Mouse (Mus musculus): ENCODE results near the gene Rac3. TPM values are rescaled to one million over a fixed set of nuclear protein-coding genes. Genes with fewer than 3 reads are reported as not detected.
"Not testable (repeated sequence)": the region's sequence is repeated elsewhere in the genome, so short reads cannot be mapped to it uniquely, and the experiment has no call there.

Rac3 gene
- total RNA-seq (2014; rRNA removed) (766 and 788 TPM in 2 replicates), polyA plus RNA-seq (2015; fragmentation: Nextera tagmentation; extraction: Ambion mirVana) (808 and 853 TPM in 2 replicates)

DNA sequence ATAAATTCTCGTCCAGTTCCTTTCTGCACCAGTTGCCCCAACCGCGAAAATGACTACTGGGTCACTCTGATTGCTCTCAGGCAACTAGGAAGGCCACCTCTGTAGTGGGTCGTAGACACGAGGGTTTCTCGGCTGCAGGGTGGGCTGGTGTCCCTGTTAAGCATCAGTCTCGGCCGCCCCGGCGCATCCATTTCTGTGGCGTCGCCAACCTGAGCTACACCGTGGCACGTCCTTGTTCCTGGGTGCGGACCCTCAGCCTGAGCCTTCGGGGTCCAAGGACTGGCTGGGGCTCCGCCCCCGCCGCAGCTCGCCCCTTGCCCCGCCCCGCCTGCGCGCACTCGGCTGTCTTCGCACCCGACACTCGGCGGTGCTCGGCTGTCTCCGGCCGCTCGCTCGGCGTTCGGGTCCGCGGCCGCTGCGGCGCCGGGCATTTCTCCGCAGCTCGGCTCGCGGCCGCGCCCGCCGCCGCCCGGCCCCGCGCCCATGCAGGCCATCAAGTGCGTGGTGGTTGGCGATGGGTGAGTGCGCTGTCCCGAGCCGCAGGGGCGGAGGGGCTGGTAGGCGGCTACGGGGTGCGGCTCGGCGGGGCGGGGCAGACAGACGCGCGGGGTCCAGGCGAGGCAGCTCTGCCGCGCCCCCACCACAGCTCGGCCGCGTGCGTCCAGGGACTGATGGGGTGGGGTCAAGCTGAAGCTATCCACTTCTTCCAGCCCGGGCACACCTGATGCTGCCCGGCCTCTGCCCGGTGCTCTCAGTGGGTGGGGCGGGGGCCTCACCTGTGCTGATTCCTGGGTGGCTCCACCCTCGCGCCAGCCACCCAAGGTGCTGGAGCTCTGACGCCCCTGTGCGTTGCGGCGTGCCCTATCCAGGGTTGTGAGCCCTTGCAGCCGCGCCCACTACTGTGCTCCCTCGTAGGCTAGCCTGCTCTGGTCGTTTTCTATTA lies at the start of gene Rac3:
Gene Rac3 (plus strand): TSS at position 347 of the 943 bp plus-strand sequence.
- DNase-seq (ENCODE audit: low spot score) (peak; percentile 85), ATAC-seq (ENCODE audit: low FRiP score) (peak; percentile 87)
- Histone ChIP-seq H3K4me1 (ENCODE audit: insufficient read depth, low read length) (peaks cover 8% of the 10 kb centered on the region; the same call in 1 of the 2 replicates), H3K27me3 (ENCODE audit: insufficient read depth, low read length) (no peaks in the 10 kb centered on the region), H3K27ac (ENCODE audit: low read depth, low read length) (peak within 1 kb of the TSS; percentile 65), H3K9me3 (ENCODE audit: low read length) (no peaks in the 10 kb centered on the region), H3K4me3 (ENCODE audit: low read depth, low read length) (peak within 1 kb of the TSS; percentile 79), H3K36me3 (ENCODE audit: insufficient read depth, low read length) (peaks cover 31% of the 10 kb centered on the region), H3K4me2 (ENCODE audit: low read depth, low read length, poor library complexity, severe bottlenecking) (peak within 1 kb of the TSS; percentile 91), H3K9ac (replicated peaks; ENCODE audit: low read length, poor library complexity, severe bottlenecking) (peak within 1 kb of the TSS; percentile 93)
- under 1% methylated on average over 56 of the region's 90 CpGs for WGBS
- no peak for TF ChIP-seq CTCF (IDR thresholded peaks at IDR 0.05)

DNA sequence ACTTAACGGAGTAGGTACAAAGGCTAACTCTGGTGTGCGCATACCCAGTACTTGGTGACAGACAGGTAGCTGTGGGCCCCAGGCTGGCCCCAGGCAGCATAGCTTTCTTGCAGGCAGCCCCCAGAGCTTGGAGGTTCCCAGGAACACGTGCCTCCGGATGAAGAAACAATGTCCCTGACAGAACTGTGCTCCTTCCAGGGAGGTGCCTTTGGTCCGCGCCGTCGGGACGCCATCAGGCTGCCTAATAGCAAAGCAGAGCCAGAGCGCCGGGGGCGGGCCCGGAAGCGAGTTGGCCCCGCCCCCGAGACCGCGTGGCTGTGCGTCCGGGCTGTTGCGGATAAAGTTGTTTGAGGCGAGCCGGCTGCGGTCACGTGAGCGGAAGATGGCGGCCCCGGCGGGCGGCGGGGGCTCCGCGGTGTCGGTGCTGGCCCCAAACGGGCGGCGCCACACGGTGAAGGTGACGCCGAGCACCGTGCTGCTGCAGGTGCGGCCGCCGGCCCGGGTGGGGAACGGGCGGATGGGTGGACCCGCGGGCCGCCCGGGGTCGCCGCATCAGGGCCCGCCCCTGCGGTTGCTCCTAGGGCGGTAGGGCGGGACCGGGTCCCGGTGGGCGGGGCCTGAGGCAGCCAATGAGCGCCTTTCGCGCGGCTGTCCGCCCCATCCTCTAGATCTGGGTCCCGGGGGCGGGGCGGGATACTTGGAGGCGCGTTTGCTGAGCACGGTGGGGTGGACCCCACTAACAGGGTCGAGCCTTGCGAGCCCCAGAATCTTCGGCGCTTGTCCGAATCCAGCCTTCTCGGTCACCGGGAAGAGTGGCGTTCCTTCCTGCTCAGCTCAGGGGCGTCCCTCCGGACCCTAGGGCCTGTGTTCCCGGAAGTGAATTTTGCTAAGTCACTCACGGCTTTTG lies 48.3 kb upstream of the Rac3 start, which contains the start of gene Aspscr1:
Gene Aspscr1 (plus strand): TSS at position 287 of the 907 bp plus-strand sequence.
- ATAC-seq (ENCODE audit: low FRiP score) (peak; percentile 94), DNase-seq (ENCODE audit: low spot score) (peak; percentile 96)
- 1% methylated on average over 74 of the region's 83 CpGs for WGBS

DNA sequence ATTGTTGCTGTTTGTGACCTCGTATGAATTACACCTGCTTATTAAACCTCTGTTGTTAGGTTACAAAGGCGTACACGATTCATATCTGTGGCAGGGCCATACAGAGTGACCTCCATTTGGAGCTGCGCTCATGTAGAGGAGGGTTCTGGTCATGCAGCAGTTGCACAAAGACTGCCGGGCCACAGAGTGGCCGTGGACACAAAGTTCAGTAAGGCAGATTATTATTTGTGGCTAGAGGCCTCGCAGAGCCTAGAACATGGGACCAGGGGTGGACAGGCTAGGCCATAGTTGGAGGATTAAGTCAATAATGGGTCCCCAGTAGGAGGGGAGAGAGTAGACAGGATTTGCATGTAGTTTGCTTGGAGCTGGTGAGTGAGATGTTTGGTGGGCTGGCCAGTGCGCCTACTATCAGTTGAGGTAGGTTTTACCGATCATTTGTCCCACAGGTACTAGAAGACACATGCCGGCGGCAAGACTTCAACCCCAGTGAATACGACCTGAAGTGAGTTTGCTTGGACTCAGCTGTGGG lies 47.6 kb upstream of the Rac3 start:
- ATAC-seq (ENCODE audit: low FRiP score), result peak; percentile 28; the same call in 1 of the 2 replicates
- 29% methylated on average over 12 of the region's 12 CpGs for WGBS

More for the DNA sequence above, 48.3 kb upstream of the Rac3 start, which contains the start of gene Aspscr1:
- Histone ChIP-seq H3K9me3 (ENCODE audit: low read length) (no peaks in the 10 kb centered on the region), H3K4me2 (ENCODE audit: low read depth, low read length, poor library complexity, severe bottlenecking) (peak within 1 kb of the TSS; percentile 67), H3K4me3 (ENCODE audit: low read depth, low read length) (peak within 1 kb of the TSS; percentile 71), H3K36me3 (ENCODE audit: insufficient read depth, low read length) (peaks cover 9% of the 10 kb centered on the region), H3K27ac (ENCODE audit: low read depth, low read length) (peak within 1 kb of the TSS; percentile 82), H3K27me3 (ENCODE audit: insufficient read depth, low read length) (no peaks in the 10 kb centered on the region), H3K4me1 (ENCODE audit: insufficient read depth, low read length) (peaks cover 8% of the 10 kb centered on the region), H3K9ac (replicated peaks; ENCODE audit: low read length, poor library complexity, severe bottlenecking) (peak within 1 kb of the TSS; percentile 77)
- TF ChIP-seq CTCF (IDR thresholded peaks at IDR 0.05), result no peak

DNA sequence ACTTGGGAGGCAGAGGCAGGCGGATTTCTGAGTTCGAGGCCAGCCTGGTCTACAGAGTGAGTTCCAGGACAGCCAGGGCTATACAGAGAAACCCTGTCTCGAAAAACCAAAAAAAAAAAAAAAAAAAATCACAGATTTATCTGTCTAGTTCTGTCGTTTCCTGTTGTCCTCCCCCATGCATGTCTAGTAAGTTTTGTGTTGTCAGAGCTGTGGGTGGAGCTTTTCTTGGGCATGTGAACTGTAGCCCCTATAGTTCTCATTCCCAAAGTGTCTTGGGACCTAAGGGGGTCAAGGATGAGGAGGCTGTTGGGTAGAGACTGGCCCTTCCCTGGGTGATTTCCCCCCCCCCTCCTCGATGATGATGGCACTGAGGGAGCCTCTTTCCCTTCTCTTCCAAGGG lies 45.4 kb upstream of the Rac3 start:
- not testable (repeated sequence) for H3K4me2 ChIP-seq (ENCODE audit: low read depth, low read length, poor library complexity, severe bottlenecking); H3K27ac ChIP-seq (ENCODE audit: low read depth, low read length); H3K9ac ChIP-seq (replicated peaks; ENCODE audit: low read length, poor library complexity, severe bottlenecking); H3K27me3 ChIP-seq (ENCODE audit: insufficient read depth, low read length); H3K4me3 ChIP-seq (ENCODE audit: low read depth, low read length); H3K4me1 ChIP-seq (ENCODE audit: insufficient read depth, low read length); ATAC-seq (ENCODE audit: low FRiP score); DNase-seq (ENCODE audit: low spot score); H3K9me3 ChIP-seq (ENCODE audit: low read length)
- H3K36me3 ChIP-seq (ENCODE audit: insufficient read depth, low read length), result peaks cover 24% of the 10 kb centered on the region
- WGBS, result 99% methylated on average over 5 of the region's 5 CpGs

More for the DNA sequence above, 47.6 kb upstream of the Rac3 start:
- peak overlapping the region; percentile 82 for H3K27ac ChIP-seq (ENCODE audit: low read depth, low read length)
- H3K4me3 ChIP-seq (ENCODE audit: low read depth, low read length), result peak overlapping the region; percentile 71
- peaks cover 13% of the 10 kb centered on the region for H3K36me3 ChIP-seq (ENCODE audit: insufficient read depth, low read length)
- peak overlapping the region; percentile 67 for H3K4me2 ChIP-seq (ENCODE audit: low read depth, low read length, poor library complexity, severe bottlenecking)
- peak overlapping the region; percentile 77 for H3K9ac ChIP-seq (replicated peaks; ENCODE audit: low read length, poor library complexity, severe bottlenecking)
- H3K4me1 ChIP-seq (ENCODE audit: insufficient read depth, low read length), result peaks cover 8% of the 10 kb centered on the region
- TF ChIP-seq CTCF (IDR thresholded peaks at IDR 0.05), result no peak
- no peak for DNase-seq (ENCODE audit: low spot score)
- H3K9me3 ChIP-seq (ENCODE audit: low read length), result no peaks in the 10 kb centered on the region
- H3K27me3 ChIP-seq (ENCODE audit: insufficient read depth, low read length), result no peaks in the 10 kb centered on the region

GRCm38 (mm10) chr11:120676951-120677350 lies 44.3 kb upstream of the Rac3 start:
- H3K27ac ChIP-seq (ENCODE audit: low read depth, low read length), result no peak overlapping the region
- no peak for TF ChIP-seq CTCF (IDR thresholded peaks at IDR 0.05)
- no peaks in the 10 kb centered on the region for H3K27me3 ChIP-seq (ENCODE audit: insufficient read depth, low read length)
- H3K4me3 ChIP-seq (ENCODE audit: low read depth, low read length), result no peak overlapping the region
- H3K36me3 ChIP-seq (ENCODE audit: insufficient read depth, low read length), result peaks cover 32% of the 10 kb centered on the region
- H3K9me3 ChIP-seq (ENCODE audit: low read length), result no peaks in the 10 kb centered on the region
- ATAC-seq (ENCODE audit: low FRiP score), result no peak
- peaks cover 8% of the 10 kb centered on the region for H3K4me1 ChIP-seq (ENCODE audit: insufficient read depth, low read length)
- no peak for DNase-seq (ENCODE audit: low spot score)
- H3K9ac ChIP-seq (replicated peaks; ENCODE audit: low read length, poor library complexity, severe bottlenecking), result no peak overlapping the region
- H3K4me2 ChIP-seq (ENCODE audit: low read depth, low read length, poor library complexity, severe bottlenecking), result no peak overlapping the region
- WGBS, result 96% methylated on average over 4 of the region's 4 CpGs
